Mouse (Mus musculus) liver (tissue): Measurements from ENCODE around the gene Rtkn.

ENCODE experiments used
- DNase-seq: peaks from one replicate; pipeline ENCODE4 v3.0.0-alpha.2; 2020; ENCODE audit warnings: mixed read lengths

The Rtkn gene

DNA sequence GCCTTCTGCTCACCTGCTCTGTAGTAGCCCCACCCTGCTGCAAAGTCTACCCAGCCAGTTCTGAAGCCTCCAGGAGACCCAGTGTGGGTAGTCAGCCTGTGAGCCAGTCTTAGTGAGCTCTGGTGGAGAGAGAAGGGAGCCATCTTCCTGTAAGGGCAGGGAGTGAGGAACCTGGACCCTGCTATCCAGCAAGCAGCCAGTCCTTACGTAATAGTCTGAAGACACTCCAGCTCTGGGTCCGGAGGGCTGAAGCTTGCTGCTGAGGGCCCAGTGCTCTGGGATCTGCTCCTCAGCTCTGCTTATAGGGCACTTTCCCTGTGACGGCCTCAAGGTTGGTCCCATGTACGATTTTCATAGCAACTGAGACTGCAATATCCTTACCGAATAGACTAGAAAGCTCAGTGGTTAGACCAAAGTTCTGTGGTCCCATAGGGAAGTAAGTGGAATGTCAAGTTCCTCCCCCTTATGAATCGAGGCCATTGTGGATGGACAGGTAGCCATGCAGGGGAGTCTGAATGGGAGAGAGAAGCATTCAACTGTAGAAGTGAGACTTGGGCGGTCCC is at the start of gene Rtkn:
Gene Rtkn, plus strand, starts transcription at position 513 of the 563 bp plus-strand sequence.
- no peak for DNase-seq

DNA sequence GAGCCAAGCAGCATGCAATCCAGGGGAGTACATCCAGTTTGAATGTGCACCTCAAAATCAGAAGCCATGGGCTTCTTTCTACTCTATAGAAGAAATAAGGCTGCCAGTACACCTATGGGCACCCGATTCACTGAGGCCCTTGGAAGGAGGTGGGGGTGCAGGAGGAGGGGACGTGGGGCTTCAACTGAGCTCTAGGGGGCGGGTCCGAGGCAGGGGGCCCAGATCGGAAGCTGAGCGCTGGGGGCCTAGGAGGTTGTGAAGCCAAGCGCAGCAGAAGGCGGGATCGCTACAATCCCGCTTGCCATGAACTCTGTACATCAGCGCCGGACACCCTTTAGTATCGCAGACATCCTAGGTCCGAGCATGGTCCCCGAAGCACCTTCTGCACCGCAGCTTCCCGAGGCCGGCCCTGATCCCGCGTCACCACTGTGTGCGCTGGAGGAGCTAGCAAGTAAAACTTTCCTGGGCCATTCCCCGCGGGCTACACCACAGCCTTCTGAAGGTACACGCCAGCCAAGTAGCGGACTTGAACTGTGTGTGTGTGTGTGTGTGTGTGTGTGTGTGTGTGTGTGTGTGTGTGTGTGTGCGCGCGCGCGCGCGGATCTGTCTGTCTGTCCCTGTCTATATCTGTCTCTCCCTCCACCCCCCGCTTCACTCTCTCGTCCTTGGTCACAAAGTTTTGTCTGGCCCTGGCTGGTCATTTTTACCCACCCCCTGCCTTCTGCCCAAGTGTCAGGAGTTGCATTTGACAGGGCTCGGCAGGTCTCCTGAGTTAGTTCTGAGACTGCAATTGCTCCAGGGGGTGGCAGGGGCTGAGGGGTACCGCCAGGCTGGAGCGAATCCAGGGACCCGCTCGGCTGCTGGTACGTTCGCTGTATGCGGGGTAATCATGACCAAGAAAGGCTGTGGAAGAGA is 48.9 kb upstream of the Rtkn start, which contains the start of gene Lbx2:
Gene Lbx2, plus strand, starts transcription at position 247 of the 915 bp plus-strand sequence.
- no peak for DNase-seq

DNA sequence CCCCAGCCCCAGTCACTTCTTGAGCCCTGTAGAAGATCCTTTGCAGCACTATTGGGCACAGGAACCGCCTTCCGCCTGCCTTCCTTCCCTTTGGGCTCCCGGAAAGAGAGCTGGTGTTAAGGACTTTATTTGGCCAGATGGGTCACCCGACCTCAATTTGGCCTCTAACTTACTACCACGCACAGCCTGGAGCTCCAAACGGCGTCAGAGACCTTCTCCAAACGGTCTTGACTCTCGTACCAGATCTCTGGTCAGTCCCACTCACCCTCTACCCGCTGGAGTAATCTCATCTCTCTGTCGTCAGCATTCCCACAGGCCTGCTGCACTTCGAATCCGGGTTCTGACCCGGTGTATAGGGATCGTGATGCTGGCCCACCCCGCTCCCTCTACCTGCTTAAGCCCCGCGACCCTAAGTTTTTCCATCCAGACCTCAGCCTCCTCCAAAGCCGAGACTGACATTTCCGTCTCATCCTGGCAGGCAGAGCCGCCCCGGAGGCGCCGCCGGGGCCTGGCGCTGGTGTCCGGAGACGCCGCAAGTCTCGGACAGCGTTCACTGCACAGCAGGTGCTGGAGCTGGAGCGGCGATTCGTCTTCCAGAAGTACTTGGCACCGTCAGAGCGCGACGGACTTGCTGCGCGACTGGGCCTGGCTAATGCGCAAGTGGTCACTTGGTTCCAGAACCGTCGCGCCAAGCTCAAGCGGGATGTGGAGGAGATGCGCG is 47.9 kb upstream of the Rtkn start:
- no peak for DNase-seq

DNA sequence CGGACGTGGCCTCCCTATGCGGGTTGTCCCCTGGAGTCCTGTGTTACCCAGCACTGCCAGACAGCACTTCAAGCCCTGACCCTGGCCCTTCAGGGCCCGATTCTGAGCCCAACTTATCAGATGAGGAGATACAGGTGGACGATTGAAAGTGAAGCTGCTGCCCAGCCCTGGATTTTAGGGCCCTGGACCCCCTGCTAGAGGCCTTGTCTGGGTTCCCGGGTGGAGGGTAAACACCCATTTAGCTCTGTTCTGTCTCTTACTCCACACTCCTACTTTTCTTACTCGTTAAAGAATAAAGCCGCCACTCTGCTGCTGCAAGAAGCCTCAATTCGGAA is 47.4 kb upstream of the Rtkn start:
- no peak for DNase-seq

DNA sequence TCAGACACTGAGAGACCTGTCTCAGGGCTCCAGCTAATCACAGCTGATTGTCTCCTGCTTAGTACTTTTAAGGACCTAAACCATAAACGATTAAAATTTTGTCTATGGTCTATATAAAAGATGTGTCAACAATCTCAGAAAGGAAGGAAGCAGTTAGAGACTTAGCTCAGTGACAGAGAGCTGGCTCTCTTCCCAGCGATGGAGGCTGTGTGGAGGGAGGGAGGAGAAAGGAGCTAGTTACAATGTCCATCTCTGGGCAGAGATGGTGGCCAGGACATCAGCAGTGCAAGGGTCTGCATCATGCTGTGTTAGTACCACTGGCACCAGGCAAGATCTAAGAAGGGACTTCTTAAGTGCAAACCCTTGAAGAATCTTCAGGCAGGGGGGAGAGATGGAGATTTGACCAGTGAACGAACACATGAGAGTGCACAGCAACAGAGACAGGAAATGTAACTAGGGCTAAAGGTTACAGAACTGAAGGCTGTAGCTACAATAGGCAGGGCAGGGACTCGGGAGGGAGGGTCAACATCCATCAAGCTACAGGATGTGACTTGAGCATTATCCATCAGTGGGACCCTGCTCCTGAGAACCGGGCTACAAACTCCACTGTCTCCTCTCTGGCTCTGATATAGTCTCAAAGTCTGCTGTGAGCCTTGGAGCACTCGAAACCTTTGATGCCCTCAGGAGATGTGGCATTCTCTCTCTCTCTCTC is 42.7 kb upstream of the Rtkn start:
- DNase-seq, result no peak

DNA sequence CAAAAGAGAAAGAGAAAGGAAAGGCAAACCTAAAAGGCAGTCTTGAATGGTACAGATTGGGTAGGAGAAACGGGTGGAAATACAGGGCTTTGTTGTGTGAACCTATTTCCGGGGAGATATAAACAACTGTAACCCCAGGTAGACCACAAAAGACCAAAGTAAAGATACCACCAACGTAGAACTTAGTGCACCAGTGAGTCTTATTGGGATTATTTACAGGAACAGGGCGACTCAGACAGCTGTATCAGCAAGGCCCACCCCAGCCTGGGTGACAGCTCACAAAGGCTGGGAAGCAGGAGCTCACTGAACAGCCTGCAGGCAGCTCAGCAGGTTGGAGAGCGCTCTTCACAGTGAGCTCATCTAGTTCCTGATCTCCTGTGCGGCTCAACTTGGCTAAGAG is 39.3 kb upstream of the Rtkn start:
- DNase-seq, result no peak

DNA sequence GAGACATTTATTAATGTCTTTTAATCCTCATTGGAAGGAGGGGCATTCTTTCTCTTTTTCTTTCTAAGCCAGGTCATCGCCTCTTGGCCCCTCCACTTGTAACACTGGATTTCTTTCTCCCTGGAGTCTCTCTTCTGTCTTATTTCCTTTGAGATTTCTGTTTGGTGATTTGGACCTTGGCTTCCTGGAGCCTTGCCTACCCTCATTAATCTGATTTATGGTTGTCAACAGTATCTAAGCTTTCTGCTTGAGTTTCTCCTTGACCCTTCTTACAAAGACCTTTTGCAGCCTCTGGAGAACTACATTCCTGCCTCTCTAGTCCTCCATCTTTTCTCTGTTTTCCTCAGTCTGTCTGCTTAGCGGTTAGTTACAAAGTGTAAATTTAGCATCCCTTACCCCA is 36.9 kb upstream of the Rtkn start:
- DNase-seq, result no peak

DNA sequence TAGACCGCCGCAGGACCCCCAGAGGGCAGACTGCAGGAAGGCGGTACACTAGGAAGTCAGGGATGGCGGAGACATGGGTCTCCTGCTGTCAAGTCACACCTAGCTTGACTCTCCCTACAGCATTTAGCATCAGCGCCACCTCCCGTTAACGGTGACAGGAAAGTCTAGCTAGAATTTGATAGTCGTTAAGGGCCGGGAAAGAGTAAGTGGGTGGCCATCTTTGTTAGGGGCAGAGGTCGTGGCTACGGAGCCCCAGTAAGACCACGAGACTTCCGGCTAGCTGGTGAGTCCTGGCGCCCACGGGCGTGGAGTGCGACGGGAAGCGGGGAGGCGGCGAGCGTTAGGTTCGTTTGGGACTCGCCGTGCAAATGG is 34.0 kb upstream of the Rtkn start, which contains the start of the genes Ccdc142 and Gm42688:
Gene Ccdc142, plus strand, starts transcription at position 286 of the 372 bp plus-strand sequence.
Gene Gm42688, plus strand, starts transcription at position 302 of the 372 bp plus-strand sequence.
- peak; percentile 89 for DNase-seq

DNA sequence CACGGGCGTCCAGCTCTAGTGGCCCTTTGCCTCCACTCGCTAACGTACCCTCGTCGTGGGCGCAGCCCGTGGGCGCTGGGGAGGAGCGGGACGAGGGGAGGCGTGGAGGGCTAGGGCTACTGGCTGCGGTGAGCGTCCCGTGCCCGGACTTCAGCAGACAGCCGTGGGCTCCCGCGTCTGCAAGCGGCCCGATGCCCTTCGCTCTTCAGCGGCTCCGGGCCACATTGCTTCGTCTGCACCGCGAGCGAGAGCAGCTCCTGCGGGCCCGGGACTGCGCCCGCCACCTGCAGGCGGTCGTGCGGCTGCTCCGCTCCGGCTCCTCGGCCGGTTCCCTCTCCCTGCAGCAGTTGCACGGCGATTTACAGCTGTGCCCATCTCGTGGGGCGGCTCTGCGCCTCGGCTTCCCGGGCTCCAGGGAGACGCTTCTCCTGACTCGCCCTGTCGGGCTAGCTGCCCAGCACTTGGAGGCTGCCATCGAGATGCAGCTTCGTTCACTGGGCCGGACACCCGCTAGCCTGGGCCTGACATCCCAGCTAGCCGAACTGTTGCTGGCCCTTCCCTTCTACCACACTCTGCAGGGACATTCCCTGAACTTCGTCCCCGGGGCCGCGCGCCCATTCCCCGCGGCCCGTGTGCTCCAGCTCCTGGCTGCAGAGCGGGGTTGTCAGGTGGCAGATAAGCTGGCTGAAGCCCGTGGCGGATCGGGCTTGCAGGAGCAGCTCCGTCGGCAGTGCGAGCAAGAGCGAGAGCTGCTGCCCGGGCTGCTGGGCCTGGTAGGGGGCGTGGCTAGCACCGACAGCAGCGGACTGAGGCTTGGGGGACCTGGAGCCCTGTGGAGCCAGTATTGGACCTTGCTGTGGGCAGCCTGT is 33.3 kb upstream of the Rtkn start:
- peak; percentile 87 for DNase-seq

DNA sequence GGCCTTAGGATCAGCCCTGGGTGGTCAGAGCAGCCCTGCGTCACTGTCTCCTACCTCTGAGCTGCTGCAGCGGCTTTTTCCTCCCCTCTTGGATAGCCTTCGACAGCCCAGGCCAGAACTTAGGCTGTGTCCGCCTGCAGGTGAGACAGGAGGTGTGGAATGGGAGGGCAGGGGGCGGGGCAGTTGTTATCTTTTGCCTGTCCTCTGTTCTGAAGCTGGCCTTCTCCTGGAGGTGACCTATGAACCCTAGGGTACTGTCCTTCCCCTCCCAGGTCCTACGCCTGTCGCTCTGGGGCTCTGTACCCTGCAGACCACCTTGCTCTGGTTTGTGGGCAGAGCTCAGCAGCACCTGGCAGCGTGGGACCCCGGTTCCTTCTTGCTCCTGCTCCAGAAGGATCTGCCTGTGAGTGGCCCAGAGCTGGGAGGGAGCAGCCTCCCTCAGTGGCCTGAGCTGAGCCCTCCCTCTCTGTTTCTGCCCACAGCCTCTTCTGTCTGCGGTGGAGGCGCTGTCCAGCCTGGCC is 32.1 kb upstream of the Rtkn start:
- DNase-seq, result no peak

DNA sequence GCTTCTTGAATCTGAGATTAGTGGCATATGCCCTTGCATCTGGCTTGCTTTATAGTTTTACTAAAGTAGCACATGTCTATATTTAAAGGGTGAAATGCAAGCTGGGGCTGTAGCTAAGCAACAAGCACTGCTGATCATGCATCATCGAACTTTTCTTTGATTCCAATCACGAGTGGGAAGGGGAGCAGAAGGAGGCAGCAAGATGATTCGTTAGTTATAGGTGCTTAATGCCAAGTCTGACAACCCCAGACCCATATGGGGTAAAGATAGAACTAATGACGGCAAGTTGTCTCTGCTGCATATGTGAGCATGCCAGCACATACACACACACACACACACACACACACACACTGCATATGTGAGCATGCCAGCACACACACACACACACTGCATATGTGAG is 31.1 kb upstream of the Rtkn start:
- no peak for DNase-seq

DNA sequence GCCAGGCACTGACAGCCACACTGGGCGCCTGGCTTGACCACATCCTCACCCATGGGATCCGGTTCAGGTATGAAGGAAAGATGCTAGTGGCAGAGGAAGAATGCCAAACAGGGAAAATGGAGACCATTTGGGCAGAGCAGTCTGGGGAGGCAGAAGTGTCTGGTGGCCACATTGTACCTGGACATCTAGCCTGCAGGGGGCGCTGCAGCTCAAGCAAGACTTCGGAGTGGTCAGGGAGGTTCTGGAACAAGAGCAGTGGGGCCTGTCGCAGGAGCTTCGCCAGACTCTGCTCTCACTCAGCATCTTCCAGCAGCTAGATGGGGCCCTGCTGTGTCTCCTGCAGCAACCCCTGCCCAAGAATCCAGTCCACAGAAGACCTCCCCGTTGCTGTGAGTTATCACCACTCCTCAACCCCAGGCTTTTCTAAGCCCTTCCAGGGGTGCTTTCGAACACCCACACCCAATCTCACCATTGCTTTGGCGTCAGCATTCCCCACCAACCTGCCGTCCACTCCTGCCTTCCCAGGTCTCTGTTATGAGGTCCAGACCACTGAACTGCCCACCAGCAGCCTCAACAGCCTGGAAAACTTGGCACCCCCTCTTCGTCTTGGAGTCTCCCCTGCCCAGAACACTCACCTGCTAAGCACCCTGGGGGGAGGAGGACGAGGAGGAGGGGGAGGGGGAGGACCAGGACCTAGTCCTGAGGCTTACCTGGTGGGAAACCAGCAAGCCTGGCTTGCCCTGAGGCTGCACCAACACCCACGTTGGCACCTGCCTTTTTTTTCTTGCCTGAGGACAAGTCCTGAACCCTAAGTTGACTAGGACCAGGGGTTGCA is 27.5 kb upstream of the Rtkn start:
- DNase-seq, result peak; percentile 91

DNA sequence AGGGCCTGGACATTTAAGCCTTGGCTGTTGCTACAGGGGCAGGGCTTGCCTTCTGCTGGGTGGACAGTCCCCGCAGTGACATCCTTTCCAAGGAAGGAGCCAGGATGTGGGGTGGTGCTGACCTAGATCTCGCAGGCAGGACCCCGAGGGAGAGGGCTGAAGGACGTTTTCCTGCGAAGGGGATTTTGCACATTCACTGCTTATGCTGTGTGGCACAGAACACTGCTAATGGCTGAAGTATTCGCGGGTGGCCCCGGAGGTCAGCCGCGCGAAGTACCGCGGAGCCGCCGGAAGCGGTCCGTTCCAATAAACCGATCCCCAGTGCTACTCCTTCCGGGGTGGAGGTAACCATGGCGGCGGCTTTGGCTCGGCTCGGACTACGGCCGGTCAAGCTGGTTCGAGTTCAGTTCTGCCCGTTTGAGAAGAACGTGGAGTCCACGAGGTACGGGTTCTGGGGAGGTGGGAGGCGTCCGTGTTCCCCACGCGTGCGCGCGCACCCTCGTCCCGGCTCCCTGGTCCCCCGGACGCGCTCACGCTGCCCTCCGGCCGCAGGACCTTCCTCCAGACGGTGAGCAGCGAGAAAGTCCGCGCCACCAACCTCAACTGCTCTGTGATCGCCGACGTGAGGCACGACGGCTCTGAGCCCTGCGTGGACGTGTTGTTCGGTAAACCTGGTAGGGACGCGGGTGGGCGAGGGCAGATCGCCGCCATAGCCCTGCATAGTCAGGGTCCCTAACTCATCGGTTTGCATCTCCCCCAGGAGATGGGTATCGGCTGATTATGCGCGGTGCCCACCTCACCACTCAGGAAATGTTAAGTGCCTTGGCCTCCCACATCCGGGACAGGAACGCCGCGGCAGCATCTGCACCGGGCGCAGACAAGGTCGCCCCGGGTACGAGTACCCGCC is 26.2 kb upstream of the Rtkn start, which contains the start of gene Mrpl53:
Gene Mrpl53, plus strand, starts transcription at position 279 of the 907 bp plus-strand sequence.
- peak; percentile 80 for DNase-seq

DNA sequence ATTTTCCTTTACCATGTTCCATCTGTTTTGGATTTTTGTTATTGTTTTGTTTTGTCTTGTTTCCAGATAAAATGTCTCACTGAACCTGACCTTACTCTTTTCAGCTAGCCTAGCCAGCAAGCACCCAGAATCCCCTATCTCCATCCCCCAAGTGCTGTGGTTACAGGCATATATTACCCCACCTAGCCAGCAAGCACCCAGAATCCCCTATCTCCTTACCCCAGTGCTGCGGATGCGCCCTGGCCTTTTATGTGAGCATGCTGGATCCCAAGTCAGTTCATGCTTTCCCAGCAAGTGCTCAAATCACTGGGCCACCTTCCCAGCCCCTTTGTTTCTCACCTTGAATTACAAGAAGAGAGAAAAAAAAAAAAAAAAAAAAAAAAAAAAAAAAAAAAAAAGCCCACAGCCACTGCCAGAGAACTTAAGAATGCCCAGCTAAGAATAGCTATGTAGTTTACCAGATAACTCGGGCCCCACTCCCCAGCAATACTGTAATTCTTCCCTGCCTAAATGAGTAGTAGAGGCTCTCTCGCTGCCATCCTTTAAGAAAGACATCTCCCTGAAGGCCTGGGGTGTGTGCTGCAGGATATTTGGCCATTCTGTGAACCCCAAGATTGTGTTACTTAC is 23.6 kb upstream of the Rtkn start:
- DNase-seq, result no peak

DNA sequence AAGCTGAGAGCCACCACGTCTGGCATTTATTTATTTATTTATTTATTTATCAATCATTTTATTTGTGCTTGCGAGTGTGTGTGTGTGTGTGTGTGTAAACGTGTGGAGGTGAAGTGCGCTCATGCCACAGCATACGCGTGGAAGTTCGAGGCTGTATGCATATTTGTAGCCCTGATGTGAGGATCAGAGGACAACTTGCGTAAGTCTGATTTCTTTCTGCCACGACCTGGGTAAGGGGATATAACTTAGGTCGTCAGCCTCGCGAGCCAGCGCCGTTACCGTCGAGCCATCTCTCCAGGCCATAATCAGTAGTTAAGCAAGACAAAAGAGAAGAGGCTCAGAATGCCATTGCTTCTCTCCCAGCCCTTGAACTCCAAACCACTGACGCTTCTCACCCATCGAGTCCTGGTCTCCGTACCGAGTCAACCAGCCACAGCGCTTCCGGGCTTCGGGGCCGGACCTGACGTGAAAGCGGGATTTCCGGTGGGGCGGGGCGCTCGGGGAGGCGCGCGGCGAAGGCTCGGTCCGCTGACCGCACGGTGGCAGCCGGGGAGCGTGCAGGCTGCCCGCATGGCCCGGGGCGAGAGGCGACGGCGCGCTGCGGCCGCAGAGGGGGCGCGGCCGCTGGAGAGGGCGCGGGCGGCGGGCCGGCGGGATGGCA is 20.1 kb upstream of the Rtkn start, which contains the start of gene Mogs:
Gene Mogs, plus strand, starts transcription at position 486 of the 661 bp plus-strand sequence.
- DNase-seq, result peak; percentile 96

DNA sequence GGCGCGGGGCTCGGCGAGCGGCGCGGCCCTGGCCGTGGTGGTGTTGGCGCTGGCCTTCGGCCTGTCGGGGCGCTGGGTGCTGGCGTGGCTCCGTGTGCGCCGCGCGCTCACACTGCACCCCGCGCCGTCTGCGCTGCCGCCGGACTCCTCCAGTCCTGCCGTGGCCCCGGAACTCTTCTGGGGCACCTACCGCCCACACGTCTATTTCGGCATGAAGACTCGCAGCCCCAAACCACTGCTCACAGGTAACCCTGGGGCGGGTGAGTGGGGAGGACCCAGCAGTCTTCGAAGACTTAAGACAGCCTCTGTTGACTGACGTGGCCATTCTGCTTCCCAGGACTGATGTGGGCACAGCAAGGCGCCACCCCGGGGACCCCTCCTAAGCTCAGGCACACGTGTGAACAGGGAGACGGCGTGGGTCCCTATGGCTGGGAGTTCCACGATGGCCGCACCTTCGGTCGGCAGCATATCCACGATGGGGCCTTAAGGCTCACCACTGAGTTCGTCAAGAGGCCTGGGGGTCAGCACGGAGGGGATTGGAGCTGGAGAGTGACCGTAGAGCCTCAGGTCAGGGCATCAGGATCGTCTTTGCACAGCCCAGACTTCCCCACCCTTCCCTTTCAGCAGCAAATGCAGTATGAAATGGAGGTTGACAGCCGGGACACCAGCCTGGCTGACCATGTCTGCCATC is 19.4 kb upstream of the Rtkn start:
- DNase-seq, result no peak

DNA sequence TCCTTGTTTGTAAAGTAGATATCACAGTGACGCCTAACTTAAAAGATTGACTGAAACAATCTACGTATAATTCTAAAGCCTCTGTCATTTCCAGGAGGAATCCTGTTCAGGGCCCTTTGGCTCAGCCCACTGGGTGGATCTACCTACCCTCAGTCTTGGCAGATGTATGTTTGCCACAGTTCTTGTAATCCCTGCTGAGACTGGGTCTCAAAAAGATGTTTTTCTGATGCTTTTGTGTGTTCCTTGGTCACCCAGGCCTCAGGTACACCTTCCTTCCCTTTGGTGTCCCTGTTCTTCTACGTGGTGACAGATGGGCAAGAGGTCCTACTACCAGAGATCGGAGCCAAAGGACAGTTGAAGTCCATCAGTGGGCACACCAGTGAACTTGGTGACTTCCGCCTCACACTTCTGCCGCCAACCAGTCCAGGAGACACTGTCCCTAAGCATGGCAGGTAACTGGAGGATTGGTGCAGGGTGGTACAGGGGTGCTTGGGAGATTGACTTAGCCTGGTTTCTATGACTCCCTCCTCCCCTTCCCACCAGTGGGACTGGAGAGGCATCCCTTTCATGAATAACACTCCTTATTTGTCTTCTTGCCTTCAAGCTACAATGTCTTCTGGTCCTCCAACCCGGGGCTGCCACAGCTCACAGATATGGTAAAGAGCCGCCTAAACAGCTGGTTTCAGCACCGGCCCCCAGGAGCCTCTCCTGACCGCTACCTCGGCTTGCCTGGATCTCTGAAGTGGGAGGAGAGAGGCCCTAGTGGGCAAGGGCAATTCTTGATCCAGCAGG is 18.7 kb upstream of the Rtkn start:
- no peak for DNase-seq
